Mouse (Mus musculus) v-Abl transformed pro-B cells (cell line): ENCODE results near the gene Ssr4.
"Not testable (repeated sequence)": the region's sequence is repeated elsewhere in the genome, so short reads cannot be mapped to it uniquely, and the experiment has no call there.

ENCODE experiments used
- in situ Hi-C, 2 experiments: fragments of 400-800 bp; cut with MboI; formaldehyde crosslinking; loops; one replicate each; pipeline ENCODE4 v1.15.1; 2025; ENCODE audit not compliant: unreplicated experiment in 2 of 2

Ssr4 gene

DNA sequence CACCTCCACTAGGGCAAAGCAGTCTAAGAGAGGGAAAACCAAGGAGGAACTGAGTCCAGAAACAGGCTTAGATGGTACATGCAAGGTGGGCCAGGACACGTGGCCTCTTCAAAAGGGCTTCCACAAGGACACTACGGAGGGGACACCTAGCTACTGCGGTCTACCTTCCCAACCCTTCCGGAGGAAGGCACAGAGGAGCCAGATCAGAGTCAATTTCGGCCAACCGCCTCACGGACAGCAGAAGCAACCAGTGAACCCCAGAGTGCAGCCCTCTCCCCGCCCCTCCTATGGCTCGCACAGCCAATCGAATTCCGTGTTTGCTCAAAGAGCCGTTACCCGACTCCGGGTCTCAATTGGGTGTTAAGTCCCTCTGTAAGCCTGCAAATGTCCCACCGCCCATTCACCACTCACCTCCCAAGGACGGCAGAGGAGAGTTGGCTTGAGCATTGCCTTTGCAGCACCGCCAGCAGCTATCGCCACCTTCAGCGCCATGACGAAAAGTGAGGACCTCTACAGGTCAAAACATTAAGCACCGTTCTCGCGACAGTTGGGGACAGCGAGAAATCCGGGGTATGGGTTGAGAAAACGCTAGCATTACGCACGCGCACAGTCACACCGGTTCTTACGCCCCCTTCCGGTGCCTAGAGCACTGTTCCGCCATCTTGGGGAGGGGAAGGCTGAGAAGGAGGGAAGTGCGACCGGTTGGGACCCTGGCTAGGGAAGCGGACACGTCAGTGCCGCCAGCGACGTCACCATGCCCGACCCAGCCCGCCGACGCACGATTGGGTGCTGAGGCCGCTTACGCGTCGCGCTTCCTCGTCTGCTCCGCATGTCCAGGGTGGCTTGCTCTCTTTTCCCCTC lies at the start of gene Ssr4, which contains the start of gene Idh3g:
Ssr4 (plus strand) TSS at position 665 of the 861 bp plus-strand sequence.
Idh3g (minus strand) TSS at position 534 of the 861 bp plus-strand sequence.
- in situ Hi-C loops: loop anchor here in 1 of 2 experiments (25.0 kb wide), 1 partner anchor 501 kb away; the partner anchor contains the start of genes Atp6ap1, Dnase1l1 and Taz

DNA sequence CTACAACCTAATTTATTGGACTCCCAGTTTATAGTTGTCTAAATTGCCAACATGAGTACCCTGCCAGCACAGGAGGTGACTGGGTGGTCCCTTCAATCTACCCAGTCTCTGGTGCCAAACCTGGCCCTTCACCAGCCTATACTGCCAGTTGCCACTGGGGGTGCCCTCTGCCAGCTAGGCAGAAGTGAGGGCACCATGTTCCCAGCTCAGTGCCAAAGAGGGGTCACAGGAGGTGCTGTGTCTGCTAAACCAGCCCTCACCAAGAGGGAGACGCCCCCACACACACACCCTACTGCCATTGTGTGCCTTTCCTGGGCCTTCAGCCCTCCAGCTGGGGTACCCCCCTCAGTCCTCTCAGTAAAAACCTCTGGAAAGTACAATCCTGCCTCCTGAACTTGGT lies 48.7 kb upstream of the Ssr4 start:
- in situ Hi-C loops: no loop called here

DNA sequence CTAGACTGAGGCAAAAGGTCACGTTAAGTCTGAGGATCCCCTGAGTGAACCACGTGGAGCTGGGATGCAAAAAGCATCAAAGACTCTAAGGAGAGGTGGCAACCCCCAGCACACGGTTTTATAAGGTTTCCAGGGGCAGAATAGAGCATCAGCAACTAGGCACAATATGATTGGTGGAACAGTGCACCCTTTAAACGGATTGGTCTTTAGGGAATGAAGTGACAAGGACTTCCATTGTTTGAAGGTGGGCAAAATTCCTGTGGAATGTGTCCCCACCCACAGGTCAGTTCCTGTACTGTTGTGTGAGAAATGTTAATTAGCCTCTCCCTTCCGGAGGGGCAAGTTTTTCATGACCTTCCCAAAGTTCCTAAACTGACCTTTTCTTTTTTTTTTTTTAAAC lies 47.7 kb upstream of the Ssr4 start:
- in situ Hi-C loops: no loop called here

DNA sequence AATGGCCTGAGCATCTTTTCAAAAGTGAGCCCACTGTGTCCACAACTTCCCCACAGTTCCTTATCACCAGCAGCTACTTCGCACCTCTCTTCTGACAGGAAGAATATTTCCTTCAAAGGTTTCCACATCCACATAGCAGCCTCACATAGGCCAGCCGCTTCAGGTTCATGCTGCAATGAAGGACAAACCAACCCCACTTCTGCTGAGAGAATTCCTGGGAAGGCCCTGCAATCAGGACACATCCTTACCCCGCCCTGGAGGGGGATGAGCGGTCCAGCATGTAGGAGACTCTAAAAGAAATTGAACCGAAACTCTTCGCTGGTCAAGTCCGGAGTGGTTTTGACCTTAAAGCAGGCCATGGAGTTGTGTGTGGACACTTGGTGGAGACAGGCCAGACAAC lies 47.0 kb upstream of the Ssr4 start:
- in situ Hi-C loops: not testable (repeated sequence)

DNA sequence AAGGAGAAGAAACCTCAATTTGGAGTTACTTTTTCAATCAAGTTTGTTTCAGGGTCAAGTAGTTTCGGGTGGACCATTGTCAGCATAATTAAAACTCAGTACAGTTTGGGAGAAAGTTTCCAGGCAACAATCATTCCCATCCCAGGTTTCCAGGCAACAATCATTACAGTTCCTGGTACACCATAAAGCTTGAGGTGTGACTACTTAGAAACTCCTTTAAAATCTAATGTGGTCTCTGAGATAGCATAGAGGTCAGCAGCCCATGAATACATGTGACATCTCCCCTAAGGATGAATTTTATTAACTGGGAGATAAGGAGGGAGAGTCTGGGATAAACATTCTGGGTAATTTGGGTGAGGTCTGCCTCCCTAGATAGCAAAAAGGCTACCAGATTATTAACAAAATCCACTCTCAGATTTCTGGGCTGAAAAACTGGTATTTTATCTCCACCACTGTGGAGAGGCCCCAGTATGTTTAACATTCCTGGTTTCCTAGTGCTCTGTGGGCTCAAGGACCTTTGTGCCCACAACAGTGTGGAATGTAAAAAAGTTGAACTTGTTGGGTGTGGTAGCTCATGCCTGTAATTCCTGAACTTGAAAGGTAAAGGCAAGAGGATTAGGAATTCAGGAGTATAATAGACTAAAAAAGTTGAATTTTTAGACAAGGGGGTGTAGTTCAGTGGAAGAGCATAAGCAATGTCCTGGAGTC lies 41.9 kb upstream of the Ssr4 start:
- in situ Hi-C loops: no loop called here

GRCm38 (mm10) chrX:73748977-73749376 lies 37.9 kb upstream of the Ssr4 start:
- in situ Hi-C loops: no loop called here

- in situ Hi-C loops: no loop called here
Observed at GRCm38 (mm10) chrX:73756334-73757140, 30.3 kb upstream of the Ssr4 start, which contains the start of gene Plxnb3. Gene Plxnb3, plus strand, starts transcription at chrX:73757090.

GRCm38 (mm10) chrX:73758611-73759290 lies 28.1 kb upstream of the Ssr4 start:
- in situ Hi-C loops: no loop called here

- in situ Hi-C loops: no loop called here
Observed at GRCm38 (mm10) chrX:73765311-73765710, 21.5 kb upstream of the Ssr4 start.

DNA sequence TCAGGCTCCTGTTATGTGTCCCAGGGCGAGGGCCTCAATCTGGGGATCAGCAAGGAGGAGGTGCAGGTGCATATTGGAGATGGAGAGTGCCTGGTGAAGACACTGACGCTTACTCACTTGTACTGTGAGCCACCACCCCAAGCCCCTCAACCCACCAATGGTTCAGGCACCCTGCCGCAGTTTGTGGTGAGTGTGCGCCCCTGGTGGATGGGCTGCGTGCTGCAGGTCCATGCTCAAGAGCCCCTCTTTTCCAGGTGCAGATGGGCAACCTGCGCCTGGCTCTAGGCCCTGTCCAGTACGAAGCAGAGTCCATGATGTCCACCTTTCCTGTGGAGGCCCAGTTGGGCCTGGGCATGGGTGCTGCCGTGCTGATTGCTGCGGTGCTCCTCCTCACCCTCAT lies 19.6 kb upstream of the Ssr4 start:
- in situ Hi-C loops: no loop called here

- in situ Hi-C loops: loop anchor here in 1 of 2 experiments (10.0 kb wide), 1 partner anchor 59 kb away; the partner anchor contains the start of genes Abcd1 and Bcap31
Observed at GRCm38 (mm10) chrX:73774168-73774760, 12.6 kb upstream of the Ssr4 start, which contains the start of gene Srpk3. Gene Srpk3, plus strand, starts transcription at chrX:73774405.

DNA sequence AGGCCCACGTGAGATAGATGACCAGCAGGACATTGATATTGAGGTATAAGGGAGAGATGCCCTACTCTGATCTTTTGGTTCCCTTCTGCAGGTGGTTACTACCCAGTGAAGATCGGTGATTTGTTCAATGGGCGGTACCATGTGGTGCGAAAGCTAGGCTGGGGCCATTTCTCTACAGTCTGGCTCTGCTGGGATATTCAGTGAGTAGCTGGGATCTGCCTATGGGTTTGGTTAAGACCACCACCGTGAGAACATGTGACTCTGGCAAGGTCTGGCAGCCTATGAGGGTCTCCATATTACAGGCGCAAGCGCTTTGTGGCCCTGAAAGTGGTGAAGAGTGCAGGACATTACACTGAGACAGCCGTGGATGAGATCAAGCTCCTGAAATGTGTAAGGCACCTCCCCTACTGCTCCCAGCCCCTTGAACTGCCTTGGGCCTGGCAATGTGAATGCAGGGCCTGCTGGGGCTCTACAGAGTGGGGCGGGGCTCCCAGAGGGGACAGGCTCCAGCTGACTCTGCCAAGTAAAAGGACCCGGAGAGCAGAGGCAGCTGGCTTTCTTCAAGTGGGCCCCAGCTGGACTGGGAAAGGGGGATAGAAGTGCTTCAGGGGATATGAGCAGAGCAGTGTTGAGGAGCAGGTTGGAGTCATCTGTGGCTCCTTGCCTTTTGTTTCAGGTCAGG lies 11.9 kb upstream of the Ssr4 start:
- in situ Hi-C loops: loop anchor here (10.0 to 25.0 kb wide), 2 partner anchors 60 to 512 kb away; partner anchors contain the start of genes Abcd1 (in 1 of the 2), Atp6ap1 (in 1 of the 2), Bcap31 (in 1 of the 2) and Dnase1l1 (in 1 of the 2)

GRCm38 (mm10) chrX:73782227-73782626 lies 4.6 kb upstream of the Ssr4 start:
- in situ Hi-C loops: loop anchor here in 1 of 2 experiments (5.0 to 25.0 kb wide), 2 partner anchors 65 to 505 kb away; partner anchors contain the start of genes Abcd1, Atp6ap1, Bcap31 and Dnase1l1

GRCm38 (mm10) chrX:73785666-73786065 lies 1.2 kb upstream of the Ssr4 start:
- in situ Hi-C loops: loop anchor here in 1 of 2 experiments (25.0 kb wide), 1 partner anchor 502 kb away; the partner anchor contains the start of genes Atp6ap1, Dnase1l1 and Taz

GRCm38 (mm10) chrX:73787225-73787558 lies 364 bp downstream of the Ssr4 start:
- in situ Hi-C loops: loop anchor here in 1 of 2 experiments (25.0 kb wide), 1 partner anchor 500 kb away; the partner anchor contains the start of genes Atp6ap1, Dnase1l1 and Taz

DNA sequence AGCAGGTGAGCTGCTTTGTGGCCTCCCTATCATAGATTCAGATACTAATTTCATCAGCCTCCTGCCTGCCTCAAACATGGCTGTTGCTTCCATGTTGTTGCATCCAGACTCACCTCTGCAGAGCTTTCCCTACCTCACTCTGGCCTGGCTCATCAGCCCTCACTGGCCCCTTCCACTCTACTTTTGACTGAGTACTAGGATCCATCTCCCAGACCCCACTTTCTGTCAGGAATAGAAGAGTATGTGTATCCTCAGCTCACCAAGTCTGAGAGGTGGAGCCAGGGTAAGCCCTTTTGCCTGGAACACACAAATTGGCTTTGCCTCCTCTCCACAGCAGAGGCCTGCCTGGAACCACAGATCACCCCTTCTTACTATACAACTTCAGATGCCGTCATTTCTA lies 1.7 kb downstream of the Ssr4 start:
- in situ Hi-C loops: loop anchor here in 1 of 2 experiments (25.0 kb wide), 1 partner anchor 499 kb away; the partner anchor contains the start of genes Atp6ap1, Dnase1l1 and Taz

- in situ Hi-C loops: loop anchor here (5.0 to 25.0 kb wide), 3 partner anchors 159 to 622 kb away; partner anchors contain the start of genes Atp6ap1 (in 1 of the 2), Dnase1l1 (in 1 of the 2) and Taz (in 1 of the 2)
Observed at GRCm38 (mm10) chrX:73793039-73793438, 6.2 kb downstream of the Ssr4 start.

DNA sequence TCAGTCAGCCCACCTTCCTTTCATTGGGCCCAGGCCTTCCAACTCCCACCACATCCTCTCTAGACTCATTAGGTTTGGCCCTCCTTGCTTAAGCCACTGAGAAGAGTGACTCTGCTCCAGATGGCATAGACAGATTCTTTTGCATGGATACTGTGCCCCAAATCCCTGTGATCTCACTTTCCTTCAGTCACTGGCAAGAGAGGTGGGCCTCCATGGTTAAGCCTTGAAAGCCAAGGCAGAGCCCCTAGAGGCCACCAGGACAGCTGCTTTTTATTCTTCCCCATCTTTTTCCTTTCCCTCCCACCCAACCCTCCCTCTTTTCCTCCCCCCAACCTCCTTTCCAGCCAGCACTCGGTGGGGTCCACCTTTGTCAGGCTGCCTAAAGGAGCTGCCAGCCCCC lies 6.7 kb downstream of the Ssr4 start:
- in situ Hi-C loops: loop anchor here (5.0 to 25.0 kb wide), 3 partner anchors 159 to 621 kb away; partner anchors contain the start of genes Atp6ap1 (in 1 of the 2), Dnase1l1 (in 1 of the 2) and Taz (in 1 of the 2)
